Mouse (Mus musculus) forebrain, embryonic 11.5 days (tissue): ENCODE data around the gene Dnajc27. TPM values are rescaled to one million over a fixed set of nuclear protein-coding genes. Genes with fewer than 3 reads are reported as not detected.

ENCODE experiments used
- ATAC-seq: fragments of 200-750 bp; cut with Nextera tagmentation; replicated peaks from 2 replicates; pipeline ENCODE4 v1.8.0; 2017; ENCODE audit warnings: moderate TSS enrichment; ENCODE audit not compliant: low FRiP score
- DNase-seq: peaks from one replicate; pipeline ENCODE4 v3.0.0-alpha.2; 2017; ENCODE audit warnings: low spot score
- H3K27ac ChIP-seq: fragments of 300-500 bp; sonication (generic); 2 replicates; pipeline ENCODE4 v1.5.1; 2014; ENCODE audit warnings: low read depth, low read length
- H3K27me3 ChIP-seq: fragments of 300-500 bp; sonication (generic); 2 replicates; pipeline ENCODE4 v1.6.1; 2014; ENCODE audit warnings: mild to moderate bottlenecking, low read length, mixed read lengths; ENCODE audit not compliant: control insufficient read depth, insufficient read depth
- H3K36me3 ChIP-seq: fragments of 300-500 bp; sonication (generic); 2 replicates; pipeline ENCODE4 v1.6.1; 2014; ENCODE audit warnings: mild to moderate bottlenecking, low read length, moderate library complexity, mixed read lengths; ENCODE audit not compliant: control insufficient read depth, insufficient read depth
- H3K4me1 ChIP-seq: fragments of 300-500 bp; sonication (generic); replicated peaks from 2 replicates; pipeline ENCODE4 v1.6.1; 2014; ENCODE audit warnings: low read length, mixed read lengths; ENCODE audit not compliant: control insufficient read depth, insufficient read depth
- H3K4me2 ChIP-seq: fragments of 300-500 bp; sonication (generic); 2 replicates; pipeline ENCODE4 v1.6.1; 2014; ENCODE audit warnings: low read depth, mild to moderate bottlenecking, low read length, moderate library complexity, mixed read lengths; ENCODE audit not compliant: severe bottlenecking
- H3K4me3 ChIP-seq: fragments of 300-500 bp; sonication (generic); 2 replicates; pipeline ENCODE4 v1.5.1; 2014; ENCODE audit warnings: low read depth, low read length
- H3K9ac ChIP-seq: fragments of 300-500 bp; sonication (generic); 2 replicates; pipeline ENCODE4 v1.6.1; 2014; ENCODE audit warnings: low read length
- H3K9me3 ChIP-seq: fragments of 300-500 bp; sonication (generic); 2 replicates; pipeline ENCODE4 v1.6.1; 2016; ENCODE audit warnings: low read length, mixed read lengths; ENCODE audit not compliant: control insufficient read depth
- WGBS: fragments of 180-500 bp; shearing (Covaris S2); extraction: QIAGEN DNeasy Blood & Tissue Kit; methylation state at CpG from one replicate; pipeline ENCODE4 v1.1.7; 2014; 5-methylcytosine and 5-hydroxymethylcytosine counted together
- polyA plus RNA-seq: library from polyadenylated mRNA; unstranded; fragments of >200 nt; fragmentation: Nextera tagmentation; extraction: Ambion mirVana; gene quantifications from 2 replicates; pipeline ENCODE4 v1.2.1, GENCODE M21; 2014

Dnajc27 gene
- polyA plus RNA-seq, 1 experiment from 2014 or later = 12.9 TPM

GRCm38 (mm10) chr12:4158179-4158578 lies 75.8 kb downstream of the Dnajc27 start:
- WGBS = 93% methylated on average over 3 of the region's 3 CpGs
- no peak overlapping the region for H3K4me3 ChIP-seq
- H3K4me1 ChIP-seq = no peaks in the 10 kb centered on the region
- no peak overlapping the region for H3K27ac ChIP-seq
- no peaks in the 10 kb centered on the region for H3K27me3 ChIP-seq
- ATAC-seq (no peak), DNase-seq (no peak)
- H3K9ac ChIP-seq = no peak overlapping the region
- H3K4me2 ChIP-seq = no peak overlapping the region
- H3K9me3 ChIP-seq = no peaks in the 10 kb centered on the region
- H3K36me3 ChIP-seq = no peaks in the 10 kb centered on the region

GRCm38 (mm10) chr12:4158868-4159632 lies 76.7 kb downstream of the Dnajc27 start:
- no peaks in the 10 kb centered on the region for H3K4me1 ChIP-seq
- no peak overlapping the region for H3K4me3 ChIP-seq
- H3K36me3 ChIP-seq = no peaks in the 10 kb centered on the region
- H3K9me3 ChIP-seq = no peaks in the 10 kb centered on the region
- H3K27ac ChIP-seq = no peak overlapping the region
- no peaks in the 10 kb centered on the region for H3K27me3 ChIP-seq
- no peak overlapping the region for H3K9ac ChIP-seq
- H3K4me2 ChIP-seq = no peak overlapping the region
- 93% methylated on average over 7 of the region's 7 CpGs for WGBS
- DNase-seq = no peak
- no peak for ATAC-seq

Other genes starting within 250 kb of the Dnajc27 start
- 6.4 and 7.0 TPM in 2 replicates for gene Pomc, start 127.6 kb upstream of the Dnajc27 start, polyA plus RNA-seq
- gene Efr3b, start 43.7 kb upstream of the Dnajc27 start, polyA plus RNA-seq = 13.7 and 14.4 TPM in 2 replicates
- 5.1 and 6.1 TPM in 2 replicates for gene Adcy3, start 50.5 kb downstream of the Dnajc27 start, polyA plus RNA-seq
- 6.0 and 6.5 TPM in 2 replicates for gene Ptrhd1, start 151.4 kb downstream of the Dnajc27 start, polyA plus RNA-seq
- 21.0 and 24.8 TPM in 2 replicates for gene Cenpo, start 151.7 kb downstream of the Dnajc27 start, polyA plus RNA-seq